Mouse (Mus musculus) liver, embryonic 16.5 days (tissue): ENCODE data around the gene Tspan1. TPM values are rescaled to one million over a fixed set of nuclear protein-coding genes. Genes with fewer than 3 reads are reported as not detected.

Source experiments
- ATAC-seq: fragments of 200-750 bp; cut with Nextera tagmentation; 2 replicates; pipeline ENCODE4 v1.8.0; 2017; ENCODE audit warnings: low read depth, mild to moderate bottlenecking, moderate number of reproducible peaks, moderate library complexity
- H3K27ac ChIP-seq: fragments of 300-500 bp; sonication (generic); 2 replicates; pipeline ENCODE4 v1.5.1; 2014; ENCODE audit warnings: mild to moderate bottlenecking, low read length
- H3K27me3 ChIP-seq: fragments of 300-500 bp; sonication (generic); 2 replicates; pipeline ENCODE4 v1.6.1; 2014; ENCODE audit warnings: low read depth, low read length, mixed read lengths; ENCODE audit not compliant: control insufficient read depth, insufficient read depth
- H3K36me3 ChIP-seq: fragments of 300-500 bp; sonication (generic); 2 replicates; pipeline ENCODE4 v1.6.1; 2014; ENCODE audit warnings: mild to moderate bottlenecking; ENCODE audit not compliant: control insufficient read depth, insufficient read depth
- H3K4me1 ChIP-seq: fragments of 300-500 bp; sonication (generic); 2 replicates; pipeline ENCODE4 v1.6.1; 2014; ENCODE audit warnings: low read depth, low read length, mixed read lengths; ENCODE audit not compliant: control insufficient read depth
- H3K4me2 ChIP-seq: fragments of 300-500 bp; sonication (generic); 2 replicates; pipeline ENCODE4 v1.6.1; 2014; ENCODE audit warnings: low read depth, low read length, mixed read lengths
- H3K4me3 ChIP-seq: fragments of 300-500 bp; sonication (generic); 2 replicates; pipeline ENCODE4 v1.5.1; 2014; ENCODE audit warnings: low read depth, mild to moderate bottlenecking, low read length
- H3K9ac ChIP-seq: fragments of 300-500 bp; sonication (generic); 2 replicates; pipeline ENCODE4 v1.6.1; 2014; ENCODE audit warnings: low read depth, low read length
- H3K9me3 ChIP-seq: fragments of 300-500 bp; sonication (generic); replicated peaks from 2 replicates; pipeline ENCODE4 v1.6.1; 2016; ENCODE audit warnings: low read length; ENCODE audit not compliant: control insufficient read depth
- WGBS: fragments of 180-500 bp; shearing (Covaris S2); extraction: QIAGEN DNeasy Blood & Tissue Kit; methylation state at CpG from one replicate; pipeline ENCODE4 v1.1.7; 2014; ENCODE audit not compliant: insufficient replicate concordance; 5-methylcytosine and 5-hydroxymethylcytosine counted together
- polyA plus RNA-seq: library from polyadenylated mRNA; unstranded; fragments of >200 nt; fragmentation: Nextera tagmentation; extraction: Ambion mirVana; gene quantifications from 2 replicates; pipeline ENCODE4 v1.2.1, GENCODE M21; 2015

Gene Tspan1
- polyA plus RNA-seq, 1 experiment from 2014 or later: 0.27 TPM

DNA sequence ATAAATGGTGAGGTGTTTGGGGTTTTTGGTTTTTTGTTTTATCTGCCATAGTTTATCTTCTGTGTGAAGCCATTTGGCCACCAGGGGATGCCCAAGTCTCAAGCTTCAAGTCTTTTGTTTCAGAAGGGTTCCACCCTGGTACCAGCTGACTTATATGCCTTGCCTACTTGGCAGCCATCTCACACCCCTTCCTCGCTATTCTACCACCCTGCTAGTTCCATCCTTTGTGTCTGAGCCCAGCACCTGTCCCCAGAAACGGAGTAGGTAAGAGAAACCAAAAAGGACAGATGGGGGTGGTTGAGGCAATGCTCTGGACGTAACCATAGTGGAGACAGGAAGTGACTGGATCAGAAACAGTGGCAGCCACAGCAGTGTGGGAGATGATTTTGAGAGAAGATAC is 7.5 kb downstream of the Tspan1 start:
- H3K9me3 ChIP-seq: no peaks in the 10 kb centered on the region
- H3K9ac ChIP-seq: no peak overlapping the region
- no peak overlapping the region for H3K4me2 ChIP-seq
- H3K27ac ChIP-seq: no peak overlapping the region
- 57% methylated on average over 3 of the region's 3 CpGs for WGBS
- H3K4me1 ChIP-seq: peaks cover 2% of the 10 kb centered on the region; the same call in 1 of the 2 replicates
- no peaks in the 10 kb centered on the region for H3K27me3 ChIP-seq
- ATAC-seq: no peak
- peaks cover 8% of the 10 kb centered on the region; the same call in 1 of the 2 replicates for H3K36me3 ChIP-seq
- H3K4me3 ChIP-seq: no peak overlapping the region

DNA sequence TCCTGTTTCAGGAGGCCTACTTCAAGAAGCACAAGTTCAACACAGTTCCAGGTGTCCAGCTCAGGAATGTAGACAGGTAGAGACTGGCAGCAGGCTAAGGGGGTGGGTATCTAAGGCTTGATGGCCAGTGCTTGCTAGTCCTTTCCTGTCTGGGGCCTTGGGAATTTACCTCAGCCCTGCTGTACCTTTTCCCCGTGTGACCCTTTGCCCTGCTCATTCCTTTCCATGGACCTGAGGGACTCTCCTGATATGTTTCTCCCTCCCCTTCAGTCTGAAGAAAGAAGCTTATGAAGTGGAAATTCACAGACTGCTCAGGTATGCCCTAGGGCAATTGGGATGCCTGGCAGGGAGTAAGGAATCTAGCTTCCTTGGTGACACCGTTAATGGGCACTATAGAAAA is 9.5 kb downstream of the Tspan1 start:
- H3K9ac ChIP-seq: no peak overlapping the region
- no peak overlapping the region for H3K4me2 ChIP-seq
- peaks cover 2% of the 10 kb centered on the region; the same call in 1 of the 2 replicates for H3K4me1 ChIP-seq
- 71% methylated on average over 2 of the region's 2 CpGs for WGBS
- H3K9me3 ChIP-seq: no peaks in the 10 kb centered on the region
- ATAC-seq: no peak
- H3K36me3 ChIP-seq: peaks cover 8% of the 10 kb centered on the region; the same call in 1 of the 2 replicates
- no peaks in the 10 kb centered on the region for H3K27me3 ChIP-seq
- H3K4me3 ChIP-seq: no peak overlapping the region
- H3K27ac ChIP-seq: no peak overlapping the region

DNA sequence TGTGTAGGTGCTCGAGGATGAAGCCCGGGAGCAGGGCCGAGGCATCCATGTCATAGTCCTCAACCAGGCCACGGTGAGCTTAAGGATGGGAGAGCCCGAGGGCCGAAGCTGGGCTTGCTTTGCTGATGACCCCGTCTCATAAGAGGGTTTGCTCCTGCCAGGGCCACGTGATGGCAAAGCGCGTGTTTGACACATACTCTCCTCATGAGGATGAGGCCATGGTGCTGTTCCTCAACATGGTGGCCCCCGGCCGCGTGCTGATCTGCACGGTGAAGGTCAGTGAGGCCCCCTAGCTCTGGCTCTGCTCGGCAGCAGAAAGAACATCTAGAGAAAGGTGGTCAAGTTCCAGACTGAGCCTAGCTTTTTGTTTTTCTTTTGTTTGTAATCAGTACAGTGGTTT is 14.7 kb downstream of the Tspan1 start:
- Histone ChIP-seq H3K4me3 (no peak overlapping the region), H3K4me2 (no peak overlapping the region), H3K27ac (no peak overlapping the region), H3K27me3 (no peaks in the 10 kb centered on the region), H3K4me1 (peaks cover 15% of the 10 kb centered on the region), H3K9me3 (no peaks in the 10 kb centered on the region), H3K9ac (no peak overlapping the region), H3K36me3 (peaks cover 6% of the 10 kb centered on the region; the same call in 1 of the 2 replicates)
- ATAC-seq: no peak
- WGBS: 87% methylated on average over 15 of the region's 15 CpGs

DNA sequence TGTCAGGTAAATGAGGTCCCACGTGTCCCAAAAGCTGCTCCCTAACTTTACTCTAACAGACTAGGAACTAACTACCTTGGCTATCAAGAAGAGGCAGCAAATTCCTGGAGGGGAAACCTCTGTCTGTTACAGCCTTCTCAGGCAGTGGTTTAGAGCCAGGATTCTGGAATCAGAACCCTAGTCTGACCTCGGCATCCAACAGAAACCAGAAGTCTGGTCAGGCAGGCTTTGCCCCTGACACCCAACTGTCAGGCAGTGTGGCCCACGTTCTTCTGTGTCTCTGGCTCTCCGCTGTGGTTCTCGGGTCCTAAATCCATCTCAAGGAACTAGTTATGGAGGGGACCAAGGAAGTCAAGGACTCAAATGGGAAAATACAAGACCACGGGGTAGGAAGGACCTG is 16.2 kb downstream of the Tspan1 start, which contains the start of gene Lurap1:
Gene Lurap1 (minus strand): TSS at position 101 of the 400 bp plus-strand sequence.
- Histone ChIP-seq H3K9ac (peak within 1 kb of the TSS; percentile 85), H3K4me2 (peak within 1 kb of the TSS; percentile 97)

DNA sequence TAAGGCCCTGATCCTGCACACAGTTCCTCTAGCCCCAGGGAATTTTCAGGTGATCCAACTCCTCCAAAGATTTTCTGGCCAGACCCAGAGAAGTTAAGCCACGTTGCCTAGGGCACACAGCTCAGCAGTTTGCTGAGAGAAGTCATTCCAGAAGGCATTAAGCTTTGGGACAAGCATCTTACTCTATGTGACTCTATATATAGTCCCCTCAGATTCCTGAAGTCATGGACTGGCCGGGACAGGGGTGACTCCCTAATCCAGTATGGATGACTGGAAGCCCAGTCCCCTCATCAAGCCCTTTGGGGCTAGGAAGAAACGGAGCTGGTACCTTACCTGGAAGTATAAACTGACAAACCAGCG is 16.6 kb downstream of the Tspan1 start:
- no peaks in the 10 kb centered on the region; the same call in 1 of the 2 replicates for H3K9me3 ChIP-seq
- no peak overlapping the region for H3K27ac ChIP-seq
- H3K9ac ChIP-seq: peak overlapping the region; percentile 78
- H3K27me3 ChIP-seq: no peaks in the 10 kb centered on the region
- 21% methylated on average over 4 of the region's 4 CpGs for WGBS
- peaks cover under 1% of the 10 kb centered on the region; the same call in 1 of the 2 replicates for H3K36me3 ChIP-seq
- H3K4me1 ChIP-seq: peaks cover 15% of the 10 kb centered on the region
- no peak for ATAC-seq
- H3K4me2 ChIP-seq: peak overlapping the region; percentile 97
- H3K4me3 ChIP-seq: peak overlapping the region; percentile 79

More for the DNA sequence above, 16.2 kb downstream of the Tspan1 start, which contains the start of gene Lurap1:
- Histone ChIP-seq H3K4me3 (peak within 1 kb of the TSS; percentile 79), H3K27me3 (no peaks in the 10 kb centered on the region), H3K36me3 (peaks cover 5% of the 10 kb centered on the region; the same call in 1 of the 2 replicates), H3K4me1 (peaks cover 15% of the 10 kb centered on the region), H3K27ac (peak within 1 kb of the TSS; percentile 74), H3K9me3 (no peaks in the 10 kb centered on the region; the same call in 1 of the 2 replicates)
- 68% methylated on average over 6 of the region's 6 CpGs for WGBS
- ATAC-seq: no peak

DNA sequence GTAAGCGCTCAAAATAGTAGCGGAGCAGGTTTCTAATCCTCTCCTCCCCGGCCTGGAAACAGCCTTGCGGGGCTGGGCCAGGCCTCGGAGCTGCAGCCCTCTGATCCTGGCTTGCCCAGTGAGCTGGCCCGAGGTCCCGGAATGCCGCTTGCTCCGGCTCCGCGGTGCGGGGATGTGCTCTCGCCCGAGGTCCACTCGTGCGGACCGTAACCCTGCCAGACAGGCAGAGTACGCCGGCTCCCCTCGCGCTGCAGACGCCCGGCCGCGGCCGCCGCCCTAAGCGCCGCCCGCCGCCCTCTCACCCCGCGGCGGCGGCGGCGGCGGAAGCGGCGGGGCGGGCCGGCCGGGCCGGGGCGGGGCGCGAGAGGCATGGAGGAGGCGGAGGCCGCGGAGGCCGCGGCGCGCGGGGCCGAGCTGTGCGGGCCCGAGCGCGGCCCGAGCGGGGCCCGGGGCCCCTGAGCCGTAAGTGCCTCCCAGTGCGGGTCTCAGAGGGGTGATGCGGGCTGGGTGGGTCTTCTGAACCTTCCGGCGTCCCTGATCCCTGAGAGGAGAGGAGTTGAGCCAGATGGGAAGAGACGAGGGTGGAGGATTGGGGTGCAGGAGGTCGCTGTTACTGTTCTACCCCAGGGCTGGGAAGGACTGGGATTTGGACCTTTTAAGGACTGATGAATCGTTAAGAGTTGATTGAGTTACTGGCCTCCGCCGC is 17.1 kb downstream of the Tspan1 start:
- 1% methylated on average over 51 of the region's 73 CpGs for WGBS
- Histone ChIP-seq H3K36me3 (no peaks in the 10 kb centered on the region; the same call in 1 of the 2 replicates), H3K4me3 (peak overlapping the region; percentile 79), H3K27ac (peak overlapping the region; percentile 74), H3K4me1 (peaks cover 15% of the 10 kb centered on the region), H3K4me2 (peak overlapping the region; percentile 97), H3K27me3 (0 out of 2 replicates have a peak, but pooled peaks cover under 1% of the 10 kb centered on the region), H3K9ac (peak overlapping the region; percentile 85), H3K9me3 (no peaks in the 10 kb centered on the region; the same call in 1 of the 2 replicates)
- ATAC-seq: peak; percentile 97

DNA sequence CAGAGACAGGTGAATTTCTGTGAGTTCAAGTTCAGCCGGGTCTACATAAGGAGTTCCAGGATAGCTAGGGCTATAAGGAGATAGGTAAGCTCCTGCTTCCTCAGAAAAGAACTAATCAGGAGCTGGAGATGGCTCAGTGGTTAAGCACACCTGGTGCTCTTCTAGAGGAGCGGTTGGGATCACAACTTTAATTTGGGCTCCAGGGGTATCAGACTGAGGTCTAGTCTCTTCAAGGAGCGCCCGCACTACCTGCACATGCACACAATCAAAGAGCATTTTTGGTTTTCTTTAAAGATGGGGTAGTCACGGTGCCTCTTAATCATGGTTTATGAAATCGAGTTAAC is 17.6 kb downstream of the Tspan1 start:
- peak overlapping the region; percentile 74 for H3K27ac ChIP-seq
- 28% methylated on average over 6 of the region's 6 CpGs for WGBS
- ATAC-seq: no peak

DNA sequence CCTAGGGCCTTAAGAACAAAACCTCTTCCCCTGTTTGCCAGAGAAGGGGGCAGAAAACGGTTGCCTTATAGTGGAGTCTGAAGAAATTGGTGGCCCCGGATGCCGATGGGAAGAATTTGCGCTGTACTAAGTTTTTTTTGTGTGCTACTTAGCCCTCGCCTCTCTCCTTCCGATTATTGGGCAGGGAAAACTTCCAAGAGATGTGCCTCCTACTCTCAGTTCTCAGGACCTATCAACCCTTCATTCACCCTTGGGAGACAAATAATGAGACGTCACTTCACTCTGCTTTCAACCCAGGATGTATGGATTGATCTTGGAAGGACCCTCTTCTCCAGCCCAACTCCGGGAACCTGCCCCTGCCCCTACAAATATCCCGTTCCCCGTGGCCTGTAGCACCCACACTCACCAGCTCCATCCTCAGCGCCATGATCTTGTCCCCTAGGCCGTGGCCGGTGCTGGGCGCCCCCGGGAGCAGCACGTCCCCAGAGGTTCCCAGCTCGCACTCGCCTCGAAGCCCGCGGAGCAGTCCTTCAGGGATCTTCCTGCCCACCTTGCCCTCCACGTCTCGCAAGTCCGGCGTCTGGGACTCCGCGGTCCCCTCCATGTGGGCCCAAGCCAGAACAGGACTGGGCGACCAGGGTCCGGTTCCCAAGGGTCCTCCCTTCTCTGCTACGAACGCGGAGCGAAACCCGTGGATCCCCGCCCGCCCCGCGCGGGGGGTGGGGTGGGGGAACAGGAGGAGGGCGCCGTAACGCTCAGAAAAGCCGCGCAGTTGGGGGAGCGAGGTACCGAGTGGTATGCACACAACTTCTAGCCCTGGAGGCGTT is 23.3 kb downstream of the Tspan1 start:
- H3K4me1 ChIP-seq: peaks cover 3% of the 10 kb centered on the region; the same call in 1 of the 2 replicates
- peak overlapping the region; percentile 55; the same call in 1 of the 2 replicates for H3K9ac ChIP-seq
- peak overlapping the region; percentile 55 for H3K4me3 ChIP-seq
- no peaks in the 10 kb centered on the region; the same call in 1 of the 2 replicates for H3K9me3 ChIP-seq
- 1% methylated on average over 47 of the region's 47 CpGs for WGBS
- peak; percentile 47; the same call in 1 of the 2 replicates for ATAC-seq
- no peaks in the 10 kb centered on the region for H3K36me3 ChIP-seq
- peaks cover 32% of the 10 kb centered on the region for H3K27me3 ChIP-seq
- H3K4me2 ChIP-seq: peak overlapping the region; percentile 67
- no peak overlapping the region for H3K27ac ChIP-seq

More for the DNA sequence above, 17.6 kb downstream of the Tspan1 start:
- Histone ChIP-seq H3K36me3 (no peaks in the 10 kb centered on the region; the same call in 1 of the 2 replicates), H3K9me3 (no peaks in the 10 kb centered on the region; the same call in 1 of the 2 replicates), H3K9ac (peak overlapping the region; percentile 85), H3K4me1 (peaks cover 15% of the 10 kb centered on the region), H3K4me3 (peak overlapping the region; percentile 79), H3K4me2 (peak overlapping the region; percentile 97), H3K27me3 (peaks cover 5% of the 10 kb centered on the region)
